Mouse (Mus musculus) embryonic facial prominence, embryonic 13.5 days (tissue): ENCODE measurements around the gene Ctc1. TPM values are rescaled to one million over a fixed set of nuclear protein-coding genes. Genes with fewer than 3 reads are reported as not detected.
A peak's percentile ranks its signal among the peaks of the same experiment; 100 is the strongest.
"Not testable (repeated sequence)": the region's sequence is repeated elsewhere in the genome, so short reads cannot be mapped to it uniquely, and the experiment has no call there.

Experiments
- ATAC-seq: fragments of 200-750 bp; cut with Nextera tagmentation; 2 replicates; pipeline ENCODE4 v1.8.0; 2017; ENCODE audit warnings: low read depth; ENCODE audit not compliant: insufficient number of reproducible peaks, insufficient read depth, low FRiP score, low TSS enrichment
- H3K27ac ChIP-seq: fragments of 300-500 bp; sonication (generic); 2 replicates; pipeline ENCODE4 v1.5.1; 2015; ENCODE audit warnings: moderate library complexity, mild to moderate bottlenecking, inconsistent platforms
- H3K27me3 ChIP-seq: fragments of 300-500 bp; sonication (generic); 2 replicates; pipeline ENCODE4 v1.6.1; 2015; ENCODE audit warnings: mild to moderate bottlenecking, inconsistent platforms
- H3K36me3 ChIP-seq: fragments of 300-500 bp; sonication (generic); 2 replicates; pipeline ENCODE4 v1.6.1; 2015; ENCODE audit warnings: mild to moderate bottlenecking, inconsistent platforms
- H3K4me1 ChIP-seq: fragments of 300-500 bp; sonication (generic); 2 replicates; pipeline ENCODE4 v1.6.1; 2015; ENCODE audit warnings: inconsistent platforms
- H3K4me2 ChIP-seq: fragments of 300-500 bp; sonication (generic); 2 replicates; pipeline ENCODE4 v1.6.1; 2015; ENCODE audit warnings: moderate library complexity, mild to moderate bottlenecking, inconsistent platforms
- H3K4me3 ChIP-seq: fragments of 300-500 bp; sonication (generic); 2 replicates; pipeline ENCODE4 v1.5.1; 2015; ENCODE audit warnings: mild to moderate bottlenecking, inconsistent platforms
- H3K9ac ChIP-seq: fragments of 300-500 bp; sonication (generic); 2 replicates; pipeline ENCODE4 v1.6.1; 2015; ENCODE audit warnings: mild to moderate bottlenecking, inconsistent platforms
- H3K9me3 ChIP-seq: fragments of 300-500 bp; sonication (generic); 2 replicates; pipeline ENCODE4 v1.6.1; 2016; ENCODE audit warnings: inconsistent platforms
- WGBS: fragments of 180-500 bp; shearing (Covaris S2); methylation state at CpG from one replicate; pipeline ENCODE4 v1.1.7; 2015; ENCODE audit warnings: mixed read lengths; 5-methylcytosine and 5-hydroxymethylcytosine counted together
- polyA plus RNA-seq: library from polyadenylated mRNA; unstranded; fragments of >200 nt; fragmentation: Nextera tagmentation; extraction: Ambion mirVana; gene quantifications from 2 replicates; pipeline ENCODE4 v1.2.1, GENCODE M21; 2015

Ctc1 gene
- polyA plus RNA-seq, 1 experiment from 2014 or later, result 53.5 TPM

- Histone ChIP-seq H3K4me1 (peaks cover 15% of the 10 kb centered on the region), H3K9me3 (no peaks in the 10 kb centered on the region), H3K4me2 (peak within 1 kb of the TSS; percentile 73), H3K9ac (peak within 1 kb of the TSS; percentile 83), H3K4me3 (peak within 1 kb of the TSS; percentile 76), H3K27ac (peak within 1 kb of the TSS; percentile 64; the same call in 1 of the 2 replicates), H3K27me3 (no peaks in the 10 kb centered on the region), H3K36me3 (peaks cover 2% of the 10 kb centered on the region)
- WGBS, result 9% methylated on average over 38 of the region's 38 CpGs
- ATAC-seq, result peak; percentile 73
These were observed 7.3 kb upstream of the Ctc1 start, which contains the start of gene Pfas for GRCm38 (mm10) chr11:69008182-69009121. Pfas (minus strand) TSS chr11:69008460.

- Histone ChIP-seq H3K27ac (no peak overlapping the region), H3K36me3 (no peaks in the 10 kb centered on the region), H3K4me3 (no peak overlapping the region), H3K4me1 (peaks cover 15% of the 10 kb centered on the region), H3K4me2 (no peak overlapping the region), H3K9me3 (no peaks in the 10 kb centered on the region), H3K27me3 (no peaks in the 10 kb centered on the region), H3K9ac (no peak overlapping the region)
- no peak for ATAC-seq
- WGBS, result 92% methylated on average over 1 of the region's 1 CpGs
These were observed 6.2 kb upstream of the Ctc1 start for GRCm38 (mm10) chr11:69009508-69009907.

DNA sequence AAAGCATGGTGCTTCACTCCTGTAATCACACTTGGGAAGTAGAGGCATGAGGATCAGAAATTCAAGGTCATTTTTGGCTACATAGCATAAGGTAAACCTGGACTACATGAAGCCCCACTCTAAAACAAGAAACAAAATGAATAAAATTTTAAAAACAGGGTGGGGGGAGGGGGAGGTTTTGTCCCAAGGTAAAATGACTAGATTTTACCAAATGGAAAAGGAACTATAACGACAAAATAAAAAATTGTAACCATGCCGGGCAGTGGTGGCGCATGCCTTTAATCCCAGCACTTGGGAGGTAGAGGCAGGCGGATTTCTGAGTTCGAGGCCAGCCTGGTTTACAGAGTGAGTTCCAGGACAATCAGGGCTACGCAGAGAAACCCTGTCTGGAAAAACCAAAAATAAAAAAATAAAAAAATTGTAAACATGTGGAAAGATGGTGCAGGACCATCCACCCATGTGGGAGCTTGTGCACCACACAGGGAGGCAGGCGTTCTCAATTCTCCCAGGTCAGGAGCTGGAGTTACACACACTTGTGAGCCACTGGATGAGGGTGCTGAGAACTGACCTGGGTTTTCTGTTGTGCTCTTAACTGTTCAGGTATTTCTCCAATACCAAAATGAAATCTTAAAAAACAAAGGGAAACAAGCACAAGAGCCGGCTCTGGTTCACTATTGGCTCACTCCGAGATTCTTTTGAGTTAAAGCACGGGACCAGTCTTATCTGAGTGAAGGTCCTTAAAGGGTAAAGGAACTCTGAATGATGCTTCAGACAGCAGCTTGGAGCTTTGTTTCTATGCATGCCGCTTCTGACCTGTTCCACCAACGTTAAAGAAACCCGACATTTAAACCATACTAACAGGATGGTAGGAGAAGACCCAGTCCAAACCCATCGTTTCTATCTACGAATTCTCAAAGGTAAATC, 5.0 kb upstream of the Ctc1 start:
- no peak overlapping the region for H3K9ac ChIP-seq
- 90% methylated on average over 15 of the region's 15 CpGs for WGBS
- H3K36me3 ChIP-seq, result no peaks in the 10 kb centered on the region
- peak overlapping the region; percentile 85 for H3K4me2 ChIP-seq
- no peak for ATAC-seq
- H3K27me3 ChIP-seq, result no peaks in the 10 kb centered on the region
- peaks cover 15% of the 10 kb centered on the region for H3K4me1 ChIP-seq
- no peaks in the 10 kb centered on the region for H3K9me3 ChIP-seq
- H3K4me3 ChIP-seq, result no peak overlapping the region
- H3K27ac ChIP-seq, result no peak overlapping the region

DNA sequence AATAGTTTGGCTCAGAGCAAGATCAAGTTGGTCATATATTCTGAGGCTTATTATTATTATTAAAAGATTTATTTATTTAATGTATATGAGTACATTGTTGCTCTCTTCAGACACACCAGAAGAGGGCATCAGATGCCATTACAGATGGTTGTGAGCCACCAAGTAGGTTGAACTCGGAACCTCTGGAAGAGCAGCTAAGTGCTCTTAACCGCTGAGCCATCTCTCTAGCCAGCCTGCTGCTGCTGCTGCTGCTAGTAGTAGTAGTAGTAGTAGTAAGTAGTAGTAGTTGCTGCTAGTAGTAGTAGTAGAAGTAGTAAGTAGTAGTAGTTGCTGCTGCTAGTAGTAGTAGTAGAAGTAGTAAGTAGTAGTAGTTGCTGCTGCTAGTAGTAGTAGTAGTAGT, 4.3 kb upstream of the Ctc1 start:
- H3K4me1 ChIP-seq, result peaks cover 15% of the 10 kb centered on the region
- peak overlapping the region; percentile 85 for H3K27ac ChIP-seq
- peak overlapping the region; percentile 75 for H3K9ac ChIP-seq
- H3K4me3 ChIP-seq, result peak overlapping the region; percentile 57
- not testable (repeated sequence) for H3K9me3 ChIP-seq, ATAC-seq, H3K36me3 ChIP-seq, H3K27me3 ChIP-seq
- H3K4me2 ChIP-seq, result peak overlapping the region; percentile 85
- WGBS, result 71% methylated on average over 2 of the region's 2 CpGs

- peak overlapping the region; percentile 75 for H3K9ac ChIP-seq
- H3K4me3 ChIP-seq, result peak overlapping the region; percentile 57
- peak overlapping the region; percentile 85 for H3K4me2 ChIP-seq
- no peaks in the 10 kb centered on the region for H3K27me3 ChIP-seq
- WGBS, result under 1% methylated on average over 18 of the region's 18 CpGs
- peak; percentile 48; the same call in 1 of the 2 replicates for ATAC-seq
- H3K4me1 ChIP-seq, result peaks cover 18% of the 10 kb centered on the region
- no peaks in the 10 kb centered on the region for H3K9me3 ChIP-seq
- H3K36me3 ChIP-seq, result no peaks in the 10 kb centered on the region
- H3K27ac ChIP-seq, result peak overlapping the region; percentile 85
These were observed 3.6 kb upstream of the Ctc1 start for GRCm38 (mm10) chr11:69012071-69012601.

GRCm38 (mm10) chr11:69016755-69017154, 1.0 kb downstream of the Ctc1 start:
- H3K4me1 ChIP-seq, result peaks cover 9% of the 10 kb centered on the region
- no peaks in the 10 kb centered on the region for H3K27me3 ChIP-seq
- peak overlapping the region; percentile 82 for H3K9ac ChIP-seq
- 65% methylated on average over 3 of the region's 3 CpGs for WGBS
- peak overlapping the region; percentile 91 for H3K27ac ChIP-seq
- no peaks in the 10 kb centered on the region for H3K9me3 ChIP-seq
- peaks cover 8% of the 10 kb centered on the region for H3K36me3 ChIP-seq
- peak overlapping the region; percentile 70 for H3K4me2 ChIP-seq
- H3K4me3 ChIP-seq, result peak overlapping the region; percentile 61
- no peak for ATAC-seq

GRCm38 (mm10) chr11:69020691-69021090, 5.0 kb downstream of the Ctc1 start:
- H3K4me2 ChIP-seq, result no peak overlapping the region
- no peaks in the 10 kb centered on the region for H3K27me3 ChIP-seq
- ATAC-seq, result no peak
- H3K9me3 ChIP-seq, result no peaks in the 10 kb centered on the region
- H3K36me3 ChIP-seq, result peaks cover 47% of the 10 kb centered on the region
- H3K4me3 ChIP-seq, result no peak overlapping the region
- peaks cover 9% of the 10 kb centered on the region for H3K4me1 ChIP-seq
- no peak overlapping the region for H3K27ac ChIP-seq
- H3K9ac ChIP-seq, result 0 out of 2 replicates have a peak overlapping the region, but pooled peaks have one; percentile 6

DNA sequence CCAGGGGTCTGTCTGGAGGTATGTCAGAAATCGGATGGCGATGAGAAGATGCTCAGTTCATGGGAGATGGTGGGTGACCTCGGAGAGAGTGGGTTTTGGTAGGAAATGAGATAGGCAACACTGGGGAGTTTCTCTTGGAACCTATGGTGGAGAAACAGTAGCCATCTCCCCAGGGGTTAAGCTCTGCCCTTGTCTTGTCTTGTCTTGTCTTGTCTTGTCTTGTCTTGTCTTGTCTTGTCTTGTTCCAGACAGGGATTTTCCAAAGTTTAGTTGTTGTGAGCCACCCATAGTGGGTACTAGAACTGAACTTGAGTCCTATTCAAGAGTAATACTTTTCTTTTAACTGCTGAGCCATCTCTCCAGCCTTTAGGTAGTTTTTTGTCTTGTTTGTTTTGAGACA, 10.9 kb downstream of the Ctc1 start:
- Histone ChIP-seq H3K9ac (no peak overlapping the region), H3K36me3 (peaks cover 100% of the 10 kb centered on the region), H3K9me3 (no peaks in the 10 kb centered on the region), H3K4me3 (no peak overlapping the region), H3K4me1 (no peaks in the 10 kb centered on the region), H3K4me2 (no peak overlapping the region), H3K27ac (no peak overlapping the region), H3K27me3 (no peaks in the 10 kb centered on the region)
- no peak for ATAC-seq
- WGBS, result 89% methylated on average over 3 of the region's 3 CpGs

GRCm38 (mm10) chr11:69028805-69029204, 13.1 kb downstream of the Ctc1 start:
- WGBS, result 64% methylated on average over 2 of the region's 2 CpGs
- Histone ChIP-seq H3K27me3 (no peaks in the 10 kb centered on the region), H3K27ac (no peak overlapping the region), H3K4me3 (no peak overlapping the region), H3K4me2 (no peak overlapping the region), H3K4me1 (no peaks in the 10 kb centered on the region), H3K9me3 (no peaks in the 10 kb centered on the region), H3K9ac (no peak overlapping the region), H3K36me3 (peaks cover 99% of the 10 kb centered on the region)
- ATAC-seq, result no peak

GRCm38 (mm10) chr11:69033552-69033951, 17.8 kb downstream of the Ctc1 start:
- Histone ChIP-seq H3K9ac (no peak overlapping the region), H3K4me1 (peaks cover 22% of the 10 kb centered on the region), H3K36me3 (peaks cover 67% of the 10 kb centered on the region), H3K4me2 (no peak overlapping the region), H3K9me3 (no peaks in the 10 kb centered on the region), H3K4me3 (no peak overlapping the region), H3K27me3 (no peaks in the 10 kb centered on the region), H3K27ac (no peak overlapping the region)
- 60% methylated on average over 9 of the region's 9 CpGs for WGBS
- ATAC-seq, result no peak

- Histone ChIP-seq H3K4me2 (no peak overlapping the region), H3K4me1 (peaks cover 32% of the 10 kb centered on the region), H3K27ac (no peak overlapping the region), H3K27me3 (no peaks in the 10 kb centered on the region), H3K4me3 (no peak overlapping the region), H3K36me3 (peaks cover 57% of the 10 kb centered on the region), H3K9me3 (no peaks in the 10 kb centered on the region), H3K9ac (no peak overlapping the region)
- WGBS, result 92% methylated on average over 3 of the region's 3 CpGs
- no peak for ATAC-seq
These were observed 18.9 kb downstream of the Ctc1 start for GRCm38 (mm10) chr11:69034585-69034984.
